Mouse (Mus musculus): Measurements from ENCODE around the gene Pde6g. TPM values are rescaled to one million over a fixed set of nuclear protein-coding genes. Genes with fewer than 3 reads are reported as not detected.

The Pde6g gene
- polyA plus RNA-seq (2014; fragmentation: Illumina TruSeq; extraction: RNeasy Lipid Tissue Mini Kit (QIAGEN cat#74804); ENCODE audit: insufficient read depth, low read depth, low replicate concordance): not detected

GRCm38 (mm10) chr11:120453306-120453705 lies at the start of gene Pde6g:
Pde6g (minus strand) TSS chr11:120453500.

GRCm38 (mm10) chr11:120491317-120492023 lies 38.2 kb upstream of the Pde6g start, which contains the start of gene Slc25a10:
Slc25a10 (plus strand) TSS chr11:120491840.

GRCm38 (mm10) chr11:120484265-120484981 lies 31.1 kb upstream of the Pde6g start, which contains the start of gene Mrpl12:
Mrpl12 (plus strand) TSS chr11:120484613.

GRCm38 (mm10) chr11:120467051-120467735 lies 13.9 kb upstream of the Pde6g start, which contains the start of gene Arl16:
Arl16 (minus strand) TSS chr11:120467607.

GRCm38 (mm10) chr11:120457772-120458751 lies 4.8 kb upstream of the Pde6g start, which contains the start of the genes Oxld1 and Ccdc137:
Oxld1 (minus strand) TSS chr11:120458068.
Ccdc137 (plus strand) TSS chr11:120458115.

GRCm38 (mm10) chr11:120442344-120442743 lies 11.0 kb downstream of the Pde6g start, which contains the start of gene Tspan10:
Tspan10 (plus strand) TSS chr11:120442644.

GRCm38 (mm10) chr11:120437152-120437856 lies 16.0 kb downstream of the Pde6g start, which contains the start of gene Nploc4:
Nploc4 (minus strand) TSS chr11:120437708.

Other genes starting within 250 kb of the Pde6g start
- gene Bahcc1, start 220.6 kb downstream of the Pde6g start, polyA plus RNA-seq (2014; fragmentation: Illumina TruSeq; extraction: RNeasy Lipid Tissue Mini Kit (QIAGEN cat#74804); ENCODE audit: insufficient read depth, low read depth, low replicate concordance): 5.5 TPM
- gene Actg1, start 105.0 kb downstream of the Pde6g start, polyA plus RNA-seq (2014; fragmentation: Illumina TruSeq; extraction: RNeasy Lipid Tissue Mini Kit (QIAGEN cat#74804); ENCODE audit: insufficient read depth, low read depth, low replicate concordance): 1,316 TPM
- gene Fscn2, start 92.0 kb downstream of the Pde6g start, polyA plus RNA-seq (2014; fragmentation: Illumina TruSeq; extraction: RNeasy Lipid Tissue Mini Kit (QIAGEN cat#74804); ENCODE audit: insufficient read depth, low read depth, low replicate concordance): 0.33 TPM
- gene Faap100, start 74.7 kb downstream of the Pde6g start, polyA plus RNA-seq (2014; fragmentation: Illumina TruSeq; extraction: RNeasy Lipid Tissue Mini Kit (QIAGEN cat#74804); ENCODE audit: insufficient read depth, low read depth, low replicate concordance): 10.2 TPM
- gene Nploc4, start 15.8 kb downstream of the Pde6g start, polyA plus RNA-seq (2014; fragmentation: Illumina TruSeq; extraction: RNeasy Lipid Tissue Mini Kit (QIAGEN cat#74804); ENCODE audit: insufficient read depth, low read depth, low replicate concordance): 19.5 TPM
- not detected for gene Tspan10, start 10.9 kb downstream of the Pde6g start, polyA plus RNA-seq (2014; fragmentation: Illumina TruSeq; extraction: RNeasy Lipid Tissue Mini Kit (QIAGEN cat#74804); ENCODE audit: insufficient read depth, low read depth, low replicate concordance)
- 13.4 TPM for gene Oxld1, start 4.6 kb upstream of the Pde6g start, polyA plus RNA-seq (2014; fragmentation: Illumina TruSeq; extraction: RNeasy Lipid Tissue Mini Kit (QIAGEN cat#74804); ENCODE audit: insufficient read depth, low read depth, low replicate concordance)
- gene Ccdc137, start 4.6 kb upstream of the Pde6g start, polyA plus RNA-seq (2014; fragmentation: Illumina TruSeq; extraction: RNeasy Lipid Tissue Mini Kit (QIAGEN cat#74804); ENCODE audit: insufficient read depth, low read depth, low replicate concordance): 13.6 TPM
- gene Arl16, start 14.1 kb upstream of the Pde6g start, polyA plus RNA-seq (2014; fragmentation: Illumina TruSeq; extraction: RNeasy Lipid Tissue Mini Kit (QIAGEN cat#74804); ENCODE audit: insufficient read depth, low read depth, low replicate concordance): 10.8 TPM
- 65.4 TPM for gene Mrpl12, start 31.1 kb upstream of the Pde6g start, polyA plus RNA-seq (2014; fragmentation: Illumina TruSeq; extraction: RNeasy Lipid Tissue Mini Kit (QIAGEN cat#74804); ENCODE audit: insufficient read depth, low read depth, low replicate concordance)
- gene Slc25a10, start 38.3 kb upstream of the Pde6g start, polyA plus RNA-seq (2014; fragmentation: Illumina TruSeq; extraction: RNeasy Lipid Tissue Mini Kit (QIAGEN cat#74804); ENCODE audit: insufficient read depth, low read depth, low replicate concordance): 42.5 TPM
- gene Gcgr, start 77.2 kb upstream of the Pde6g start, polyA plus RNA-seq (2014; fragmentation: Illumina TruSeq; extraction: RNeasy Lipid Tissue Mini Kit (QIAGEN cat#74804); ENCODE audit: insufficient read depth, low read depth, low replicate concordance): 0.15 TPM
- 138 TPM for gene Mcrip1, start 96.2 kb upstream of the Pde6g start, polyA plus RNA-seq (2014; fragmentation: Illumina TruSeq; extraction: RNeasy Lipid Tissue Mini Kit (QIAGEN cat#74804); ENCODE audit: insufficient read depth, low read depth, low replicate concordance)
- gene Ppp1r27, start 97.6 kb upstream of the Pde6g start, polyA plus RNA-seq (2014; fragmentation: Illumina TruSeq; extraction: RNeasy Lipid Tissue Mini Kit (QIAGEN cat#74804); ENCODE audit: insufficient read depth, low read depth, low replicate concordance): not detected
- gene P4hb, start 119.8 kb upstream of the Pde6g start, polyA plus RNA-seq (2014; fragmentation: Illumina TruSeq; extraction: RNeasy Lipid Tissue Mini Kit (QIAGEN cat#74804); ENCODE audit: insufficient read depth, low read depth, low replicate concordance): 289 TPM
- 361 TPM for gene Arhgdia, start 128.1 kb upstream of the Pde6g start, polyA plus RNA-seq (2014; fragmentation: Illumina TruSeq; extraction: RNeasy Lipid Tissue Mini Kit (QIAGEN cat#74804); ENCODE audit: insufficient read depth, low read depth, low replicate concordance)
- 49.0 TPM for gene Alyref, start 144.9 kb upstream of the Pde6g start, polyA plus RNA-seq (2014; fragmentation: Illumina TruSeq; extraction: RNeasy Lipid Tissue Mini Kit (QIAGEN cat#74804); ENCODE audit: insufficient read depth, low read depth, low replicate concordance)
- gene Anapc11, start 144.9 kb upstream of the Pde6g start, polyA plus RNA-seq (2014; fragmentation: Illumina TruSeq; extraction: RNeasy Lipid Tissue Mini Kit (QIAGEN cat#74804); ENCODE audit: insufficient read depth, low read depth, low replicate concordance): 82.6 TPM
- gene Npb, start 155.0 kb upstream of the Pde6g start, polyA plus RNA-seq (2014; fragmentation: Illumina TruSeq; extraction: RNeasy Lipid Tissue Mini Kit (QIAGEN cat#74804); ENCODE audit: insufficient read depth, low read depth, low replicate concordance): 1.3 TPM
- gene Pcyt2, start 164.4 kb upstream of the Pde6g start, polyA plus RNA-seq (2014; fragmentation: Illumina TruSeq; extraction: RNeasy Lipid Tissue Mini Kit (QIAGEN cat#74804); ENCODE audit: insufficient read depth, low read depth, low replicate concordance): 51.7 TPM
- 39.1 TPM for gene Sirt7, start 171.7 kb upstream of the Pde6g start, polyA plus RNA-seq (2014; fragmentation: Illumina TruSeq; extraction: RNeasy Lipid Tissue Mini Kit (QIAGEN cat#74804); ENCODE audit: insufficient read depth, low read depth, low replicate concordance)
- gene Mafg, start 180.1 kb upstream of the Pde6g start, polyA plus RNA-seq (2014; fragmentation: Illumina TruSeq; extraction: RNeasy Lipid Tissue Mini Kit (QIAGEN cat#74804); ENCODE audit: insufficient read depth, low read depth, low replicate concordance): 17.0 TPM
- gene Pycr1, start 190.3 kb upstream of the Pde6g start, polyA plus RNA-seq (2014; fragmentation: Illumina TruSeq; extraction: RNeasy Lipid Tissue Mini Kit (QIAGEN cat#74804); ENCODE audit: insufficient read depth, low read depth, low replicate concordance): 1.4 TPM
- 1.6 TPM for gene Myadml2, start 194.7 kb upstream of the Pde6g start, polyA plus RNA-seq (2014; fragmentation: Illumina TruSeq; extraction: RNeasy Lipid Tissue Mini Kit (QIAGEN cat#74804); ENCODE audit: insufficient read depth, low read depth, low replicate concordance)
- gene Notum, start 207.7 kb upstream of the Pde6g start, polyA plus RNA-seq (2014; fragmentation: Illumina TruSeq; extraction: RNeasy Lipid Tissue Mini Kit (QIAGEN cat#74804); ENCODE audit: insufficient read depth, low read depth, low replicate concordance): 8.1 TPM
- gene Aspscr1, start 219.5 kb upstream of the Pde6g start, polyA plus RNA-seq (2014; fragmentation: Illumina TruSeq; extraction: RNeasy Lipid Tissue Mini Kit (QIAGEN cat#74804); ENCODE audit: insufficient read depth, low read depth, low replicate concordance): 44.2 TPM

All from lung, adult 10 weeks (tissue).